Mouse (Mus musculus): ENCODE data around the gene Rnf183.

Rnf183 gene

GRCm38 (mm10) chr4:62383207-62383606 lies 51.8 kb downstream of the Rnf183 start:
- DNase-seq (ENCODE audit: low spot score): no peak

DNA sequence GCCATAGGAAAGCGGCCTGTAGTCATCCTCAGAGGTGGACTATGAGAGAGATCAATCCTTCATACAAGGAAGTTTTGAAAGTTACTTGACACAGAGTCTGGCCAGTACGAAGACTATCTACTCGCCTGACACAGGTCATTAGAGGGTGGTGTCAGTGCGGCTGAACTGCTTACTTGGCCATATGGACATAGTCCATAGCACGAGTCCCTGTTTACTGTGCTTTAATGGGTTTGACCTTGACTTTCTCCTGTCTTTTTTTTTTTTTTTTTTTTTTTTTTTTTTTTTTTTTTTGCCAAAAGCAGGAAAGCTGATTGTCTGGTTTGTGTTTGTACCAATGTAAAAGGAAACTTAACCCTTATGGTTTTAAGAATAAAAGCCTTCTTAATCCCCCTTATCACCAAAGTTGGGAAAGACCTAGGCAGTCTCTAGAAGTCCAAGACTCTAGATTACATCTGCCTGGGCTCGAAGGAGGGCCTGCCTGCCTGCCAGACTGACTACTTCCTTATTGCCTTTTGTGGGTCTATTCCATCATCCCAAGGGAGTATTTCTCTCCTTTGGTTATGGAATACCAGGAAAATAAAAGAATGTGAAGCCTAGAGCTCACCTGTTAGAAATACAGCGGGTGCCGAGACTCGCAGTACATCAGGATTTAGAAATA lies 55.2 kb downstream of the Rnf183 start:
- no peak for DNase-seq (ENCODE audit: low spot score)

All from urinary bladder, postnatal 14 days (tissue).